Mouse (Mus musculus): ENCODE measurements around the gene Cdyl.

- no peak for TF ChIP-seq POLR2A (IDR thresholded peaks at IDR 0.05; ENCODE audit: insufficient read length, low read depth)
- no peak for TF ChIP-seq MAX (IDR thresholded peaks at IDR 0.05; ENCODE audit: low read depth)
- TF ChIP-seq POLR2AphosphoS2 (IDR thresholded peaks at IDR 0.05; ENCODE audit: insufficient read length, low read depth): no peak
Observed at GRCm38 (mm10) chr13:35614832-35615479, 44.7 kb upstream of the Cdyl start.
